Mouse (Mus musculus) kidney, adult 2 months (tissue): ENCODE measurements around the gene Rd3.

Experiments used
- CTCF ChIP-seq: fragments of 200-500 bp; conservative IDR thresholded peaks from 2 replicates; pipeline ENCODE4 v1.5.1; 2011; ENCODE audit warnings: low read depth, mild to moderate bottlenecking, control low read depth, low read length, moderate library complexity, mixed read lengths; ENCODE audit not compliant: insufficient read depth, insufficient read length
- POLR2A ChIP-seq: fragments of 200-500 bp; IDR thresholded peaks from one replicate; pipeline ENCODE4 v1.6.1; 2011; ENCODE audit warnings: low read depth, low read length, control low read depth

DNA sequence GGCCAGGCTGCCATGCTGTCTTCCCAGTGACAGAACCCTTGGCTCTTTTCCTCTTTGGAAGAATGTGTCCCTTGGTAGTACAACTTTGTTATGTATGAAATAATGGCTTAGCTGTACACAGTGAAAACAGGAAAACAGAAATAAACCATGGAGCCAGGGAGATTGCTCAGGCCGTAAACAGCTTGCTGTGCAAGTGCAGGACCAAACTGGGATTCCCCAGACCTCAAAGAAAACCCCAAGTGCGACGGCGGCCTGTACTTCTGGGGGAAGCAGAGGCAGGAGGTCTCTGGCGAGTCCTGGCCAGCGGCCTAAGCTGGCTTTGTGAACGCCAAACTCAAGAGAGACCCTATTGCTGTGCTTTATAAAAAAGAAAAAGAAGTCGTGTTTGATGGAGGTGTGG, 28.6 kb upstream of the Rd3 start:
- no peak for TF ChIP-seq CTCF
- TF ChIP-seq POLR2A = no peak
